Mouse (Mus musculus): Measurements from ENCODE around the gene Cdc42bpg. TPM values are rescaled to one million over a fixed set of nuclear protein-coding genes. Genes with fewer than 3 reads are reported as not detected.

The Cdc42bpg gene
- polyA plus RNA-seq, 1 experiment = 10.0 TPM

DNA sequence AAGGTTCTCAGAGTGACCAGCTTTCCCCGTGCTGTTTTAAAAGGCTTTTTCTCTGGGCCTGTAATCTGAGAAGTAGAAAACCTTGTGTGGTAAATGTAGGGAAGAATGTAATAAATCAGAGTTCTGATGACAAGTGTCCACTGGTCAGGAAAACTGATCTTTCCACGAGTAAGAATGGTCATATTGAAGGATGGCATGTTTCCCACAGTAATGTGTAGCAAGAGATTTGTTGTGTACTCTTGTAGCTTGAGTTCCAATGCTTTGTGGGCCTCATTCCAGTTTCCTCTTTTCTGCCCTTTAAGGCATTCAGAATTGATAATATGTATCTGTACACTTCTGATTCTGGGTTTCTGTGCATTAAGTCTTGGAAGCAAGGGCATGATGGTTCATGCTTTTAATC, 58.6 kb downstream of the Cdc42bpg start:
- peak overlapping the region; percentile 96 for H3K4me2 ChIP-seq (ENCODE audit: low read depth)
- H3K36me3 ChIP-seq (ENCODE audit: control insufficient read depth, insufficient read depth) = peaks cover 53% of the 10 kb centered on the region
- TF ChIP-seq MYOG (IDR thresholded peaks at IDR 0.05; ENCODE audit: control insufficient read depth in 1 of 3, insufficient read depth in 1 of 3, insufficient read length in 2 of 3, low read depth in 2 of 3) (no peak), MAX (IDR thresholded peaks at IDR 0.05; ENCODE audit: low read depth) (no peak), MYOD1 (IDR thresholded peaks at IDR 0.05; ENCODE audit: control insufficient read depth in 1 of 3, insufficient read length in 2 of 3, low read depth in 2 of 3) (no peak), POLR2AphosphoS2 (IDR thresholded peaks at IDR 0.05; ENCODE audit: insufficient read length, low read depth) (no peak), REST (IDR thresholded peaks at IDR 0.05; ENCODE audit: insufficient read depth, insufficient read length) (no peak)
- peak overlapping the region; percentile 66 for H3K4me3 ChIP-seq
- no peaks in the 10 kb centered on the region for H3K27me3 ChIP-seq (ENCODE audit: control insufficient read depth, insufficient read depth, insufficient read length)
- peak overlapping the region; percentile 99 for H3ac ChIP-seq (ENCODE audit: control insufficient read depth, insufficient read length)
- peaks cover 57% of the 10 kb centered on the region for H3K79me2 ChIP-seq (ENCODE audit: control insufficient read depth, insufficient read depth)

GRCm38 (mm10) chr19:6370175-6370574, 63.9 kb downstream of the Cdc42bpg start:
- no peak for TF ChIP-seq POLR2AphosphoS2 (IDR thresholded peaks at IDR 0.05; ENCODE audit: insufficient read length, low read depth)
- no peak for TF ChIP-seq SRF (IDR thresholded peaks at IDR 0.05; ENCODE audit: control insufficient read depth, insufficient read length, low read depth)
- no peak for TF ChIP-seq CEBPB (IDR thresholded peaks at IDR 0.05; ENCODE audit: insufficient read depth, poor library complexity, severe bottlenecking)
- no peak for TF ChIP-seq MAX (IDR thresholded peaks at IDR 0.05; ENCODE audit: low read depth)
- no peak for TF ChIP-seq REST (IDR thresholded peaks at IDR 0.05; ENCODE audit: insufficient read depth, insufficient read length)
- no peak for TF ChIP-seq USF1 (IDR thresholded peaks at IDR 0.05; ENCODE audit: low read depth)
- TF ChIP-seq TCF3 (IDR thresholded peaks at IDR 0.05; ENCODE audit: insufficient read length, low read depth) = no peak
- TF ChIP-seq MYOG (IDR thresholded peaks at IDR 0.05; ENCODE audit: control insufficient read depth in 1 of 3, insufficient read depth in 1 of 3, insufficient read length in 2 of 3, low read depth in 2 of 3) = no peak
- TF ChIP-seq MYOD1 (IDR thresholded peaks at IDR 0.05; ENCODE audit: control insufficient read depth in 1 of 3, insufficient read length in 2 of 3, low read depth in 2 of 3) = no peak
- TF ChIP-seq E2F4 (IDR thresholded peaks at IDR 0.05; ENCODE audit: insufficient read depth) = no peak
- no peak for TF ChIP-seq TCF12 (IDR thresholded peaks at IDR 0.05; ENCODE audit: insufficient read depth, poor library complexity, severe bottlenecking)
- TF ChIP-seq POLR2A (IDR thresholded peaks at IDR 0.05; ENCODE audit: insufficient read length, low read depth) = no peak
- H3ac ChIP-seq (ENCODE audit: control insufficient read depth, insufficient read length) = no peak overlapping the region

DNA sequence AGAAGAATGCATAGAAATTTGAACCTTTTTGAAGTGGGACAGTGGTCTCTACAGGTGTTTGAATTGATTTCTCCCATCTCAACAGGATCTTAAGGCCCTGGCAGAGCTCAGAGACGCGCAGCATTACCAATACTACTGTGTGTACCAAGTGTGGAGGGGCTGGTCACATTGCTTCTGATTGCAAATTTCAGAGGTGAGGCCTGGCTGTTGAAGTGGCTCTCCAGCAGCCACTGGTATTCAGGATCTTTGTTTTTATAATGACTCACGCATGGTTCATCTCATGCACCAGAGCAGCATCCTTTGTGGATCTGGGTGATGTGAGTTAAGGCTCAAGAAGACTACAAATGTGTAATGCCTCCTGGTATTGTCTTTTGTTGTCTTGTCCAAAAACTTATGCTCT, 66.2 kb downstream of the Cdc42bpg start:
- H3ac ChIP-seq (ENCODE audit: control insufficient read depth, insufficient read length) = no peak overlapping the region
- H3K27me3 ChIP-seq (ENCODE audit: control insufficient read depth, insufficient read depth, insufficient read length) = no peaks in the 10 kb centered on the region
- H3K4me2 ChIP-seq (ENCODE audit: low read depth) = peak overlapping the region; percentile 14
- H3K4me3 ChIP-seq = no peak overlapping the region
- TF ChIP-seq TCF12 (IDR thresholded peaks at IDR 0.05; ENCODE audit: insufficient read depth, poor library complexity, severe bottlenecking) (no peak), CEBPB (IDR thresholded peaks at IDR 0.05; ENCODE audit: insufficient read depth, poor library complexity, severe bottlenecking) (peak; percentile 80), POLR2AphosphoS2 (IDR thresholded peaks at IDR 0.05; ENCODE audit: insufficient read length, low read depth) (peak; percentile 21)
- peaks cover 81% of the 10 kb centered on the region for H3K36me3 ChIP-seq (ENCODE audit: control insufficient read depth, insufficient read depth)
- H3K79me2 ChIP-seq (ENCODE audit: control insufficient read depth, insufficient read depth) = peaks cover 47% of the 10 kb centered on the region

More at GRCm38 (mm10) chr19:6370175-6370574, 63.9 kb downstream of the Cdc42bpg start:
- Histone ChIP-seq H3K27me3 (ENCODE audit: control insufficient read depth, insufficient read depth, insufficient read length) (no peaks in the 10 kb centered on the region), H3K36me3 (ENCODE audit: control insufficient read depth, insufficient read depth) (peaks cover 92% of the 10 kb centered on the region), H3K79me2 (ENCODE audit: control insufficient read depth, insufficient read depth) (peaks cover 70% of the 10 kb centered on the region), H3K4me3 (no peak overlapping the region), H3K4me2 (ENCODE audit: low read depth) (no peak overlapping the region)

- no peak overlapping the region for H3ac ChIP-seq (ENCODE audit: control insufficient read depth, insufficient read length)
- peaks cover 34% of the 10 kb centered on the region for H3K79me2 ChIP-seq (ENCODE audit: control insufficient read depth, insufficient read depth)
- no peaks in the 10 kb centered on the region for H3K27me3 ChIP-seq (ENCODE audit: control insufficient read depth, insufficient read depth, insufficient read length)
- peaks cover 81% of the 10 kb centered on the region for H3K36me3 ChIP-seq (ENCODE audit: control insufficient read depth, insufficient read depth)
- no peak overlapping the region for H3K4me2 ChIP-seq (ENCODE audit: low read depth)
- H3K4me3 ChIP-seq = no peak overlapping the region
- peak; percentile 26 for TF ChIP-seq POLR2A (IDR thresholded peaks at IDR 0.05; ENCODE audit: insufficient read length, low read depth)
- TF ChIP-seq E2F4 (IDR thresholded peaks at IDR 0.05; ENCODE audit: insufficient read depth) = no peak
Measured at GRCm38 (mm10) chr19:6373539-6374400, 67.5 kb downstream of the Cdc42bpg start.

- no peak overlapping the region for H3K4me3 ChIP-seq
- H3K4me2 ChIP-seq (ENCODE audit: low read depth) = no peak overlapping the region
- H3K79me2 ChIP-seq (ENCODE audit: control insufficient read depth, insufficient read depth) = peaks cover 26% of the 10 kb centered on the region
- H3K27me3 ChIP-seq (ENCODE audit: control insufficient read depth, insufficient read depth, insufficient read length) = no peaks in the 10 kb centered on the region
- H3K36me3 ChIP-seq (ENCODE audit: control insufficient read depth, insufficient read depth) = peaks cover 74% of the 10 kb centered on the region
- TF ChIP-seq MYOG (IDR thresholded peaks at IDR 0.05; ENCODE audit: control insufficient read depth in 1 of 3, insufficient read depth in 1 of 3, insufficient read length in 2 of 3, low read depth in 2 of 3) (no peak), MAX (IDR thresholded peaks at IDR 0.05; ENCODE audit: low read depth) (no peak), TCF12 (IDR thresholded peaks at IDR 0.05; ENCODE audit: insufficient read depth, poor library complexity, severe bottlenecking) (no peak), MYOD1 (IDR thresholded peaks at IDR 0.05; ENCODE audit: control insufficient read depth in 1 of 3, insufficient read length in 2 of 3, low read depth in 2 of 3) (no peak), CEBPB (IDR thresholded peaks at IDR 0.05; ENCODE audit: insufficient read depth, poor library complexity, severe bottlenecking) (no peak), USF1 (IDR thresholded peaks at IDR 0.05; ENCODE audit: low read depth) (no peak), POLR2A (IDR thresholded peaks at IDR 0.05; ENCODE audit: insufficient read length, low read depth) (no peak), REST (IDR thresholded peaks at IDR 0.05; ENCODE audit: insufficient read depth, insufficient read length) (no peak), SRF (IDR thresholded peaks at IDR 0.05; ENCODE audit: control insufficient read depth, insufficient read length, low read depth) (no peak), E2F4 (IDR thresholded peaks at IDR 0.05; ENCODE audit: insufficient read depth) (no peak), POLR2AphosphoS2 (IDR thresholded peaks at IDR 0.05; ENCODE audit: insufficient read length, low read depth) (no peak), TCF3 (IDR thresholded peaks at IDR 0.05; ENCODE audit: insufficient read length, low read depth) (no peak)
- H3ac ChIP-seq (ENCODE audit: control insufficient read depth, insufficient read length) = no peak overlapping the region
Measured at GRCm38 (mm10) chr19:6374571-6374970, 68.3 kb downstream of the Cdc42bpg start.

Other genes with a start within 250 kb of the Cdc42bpg start
- gene Mrpl49, start 248.7 kb upstream of the Cdc42bpg start, polyA plus RNA-seq (2012; fragmentation: generic; extraction: Trizol) = 43.0 TPM
- gene Fau, start 248.6 kb upstream of the Cdc42bpg start, polyA plus RNA-seq (2012; fragmentation: generic; extraction: Trizol) = 2,772 TPM
- 44.3 TPM for gene Znhit2, start 245.3 kb upstream of the Cdc42bpg start, polyA plus RNA-seq (2012; fragmentation: generic; extraction: Trizol)
- 37.1 TPM for gene Tm7sf2, start 238.1 kb upstream of the Cdc42bpg start, polyA plus RNA-seq (2012; fragmentation: generic; extraction: Trizol)
- gene Vps51, start 229.2 kb upstream of the Cdc42bpg start, polyA plus RNA-seq (2012; fragmentation: generic; extraction: Trizol) = 49.1 TPM
- gene Tmem262, start 226.4 kb upstream of the Cdc42bpg start, polyA plus RNA-seq (2012; fragmentation: generic; extraction: Trizol) = 0.13 TPM
- 0.26 TPM for gene Gm28374, start 224.2 kb upstream of the Cdc42bpg start, polyA plus RNA-seq (2012; fragmentation: generic; extraction: Trizol)
- 68.5 TPM for gene Zfpl1, start 221.5 kb upstream of the Cdc42bpg start, polyA plus RNA-seq (2012; fragmentation: generic; extraction: Trizol)
- 7.7 TPM for gene Cdca5, start 221.5 kb upstream of the Cdc42bpg start, polyA plus RNA-seq (2012; fragmentation: generic; extraction: Trizol)
- 0.07 TPM for gene AC131692.1, start 212.0 kb upstream of the Cdc42bpg start, polyA plus RNA-seq (2012; fragmentation: generic; extraction: Trizol)
- 0.11 TPM for gene Naaladl1, start 200.7 kb upstream of the Cdc42bpg start, polyA plus RNA-seq (2012; fragmentation: generic; extraction: Trizol)
- 27.5 TPM for gene Sac3d1, start 187.8 kb upstream of the Cdc42bpg start, polyA plus RNA-seq (2012; fragmentation: generic; extraction: Trizol)
- gene Snx15, start 178.2 kb upstream of the Cdc42bpg start, polyA plus RNA-seq (2012; fragmentation: generic; extraction: Trizol) = 18.5 TPM
- gene Batf2, start 165.5 kb upstream of the Cdc42bpg start, polyA plus RNA-seq (2012; fragmentation: generic; extraction: Trizol) = 0.05 TPM
- gene Arl2, start 164.9 kb upstream of the Cdc42bpg start, polyA plus RNA-seq (2012; fragmentation: generic; extraction: Trizol) = 110 TPM
- gene Majin, start 122.1 kb upstream of the Cdc42bpg start, polyA plus RNA-seq (2012; fragmentation: generic; extraction: Trizol) = not detected
- 0.40 TPM for gene Gpha2, start 80.1 kb upstream of the Cdc42bpg start, polyA plus RNA-seq (2012; fragmentation: generic; extraction: Trizol)
- gene Ppp2r5b, start 70.6 kb upstream of the Cdc42bpg start, polyA plus RNA-seq (2012; fragmentation: generic; extraction: Trizol) = 51.4 TPM
- gene Atg2a, start 64.8 kb upstream of the Cdc42bpg start, polyA plus RNA-seq (2012; fragmentation: generic; extraction: Trizol) = 15.2 TPM
- 433 TPM for gene Ehd1, start 29.7 kb upstream of the Cdc42bpg start, polyA plus RNA-seq (2012; fragmentation: generic; extraction: Trizol)
- 37.2 TPM for gene Men1, start 28.5 kb downstream of the Cdc42bpg start, polyA plus RNA-seq (2012; fragmentation: generic; extraction: Trizol)
- gene Map4k2, start 34.7 kb downstream of the Cdc42bpg start, polyA plus RNA-seq (2012; fragmentation: generic; extraction: Trizol) = 10.0 TPM
- 131 TPM for gene Sf1, start 57.2 kb downstream of the Cdc42bpg start, polyA plus RNA-seq (2012; fragmentation: generic; extraction: Trizol)
- 232 TPM for gene Pygm, start 77.9 kb downstream of the Cdc42bpg start, polyA plus RNA-seq (2012; fragmentation: generic; extraction: Trizol)
- 8.0 TPM for gene Rasgrp2, start 92.9 kb downstream of the Cdc42bpg start, polyA plus RNA-seq (2012; fragmentation: generic; extraction: Trizol)
- 0.01 TPM for gene Nrxn2, start 112.3 kb downstream of the Cdc42bpg start, polyA plus RNA-seq (2012; fragmentation: generic; extraction: Trizol)
- not detected for gene Slc22a12, start 236.6 kb downstream of the Cdc42bpg start, polyA plus RNA-seq (2012; fragmentation: generic; extraction: Trizol)